Mouse (Mus musculus) megakaryocyte, embryonic 14.5 days (primary cell): Measurements from ENCODE around the gene Carns1.

Source experiments
- FLI1 ChIP-seq: IDR thresholded peaks from 2 replicates; pipeline ENCODE4 v1.6.1; 2012; ENCODE audit warnings: low read length, inconsistent platforms, mixed read lengths
- GATA1 ChIP-seq: IDR thresholded peaks from 3 replicates; pipeline ENCODE4 v1.6.1; 2012; ENCODE audit warnings: mixed read lengths, low read length, inconsistent platforms, borderline replicate concordance

GRCm38 (mm10) chr19:4213524-4213974 is 38.3 kb upstream of the Carns1 start:
- TF ChIP-seq GATA1, result no peak
- TF ChIP-seq FLI1, result no peak
